In genomic region chr5:135950710-135951412, GRCm38 (mm10) we compare ENCODE assay signal across 13 mouse cellular contexts. TPM values are rescaled to one million over a fixed set of nuclear protein-coding genes. Genes with fewer than 3 reads are reported as not detected.
A peak's percentile ranks its signal among the peaks of the same experiment; 100 is the strongest.
DNase-seq lines count a peak whose midpoint lies in the region; ATAC-seq and TF ChIP-seq lines count a peak whose summit lies in the region.
"Had no signal": no experiment of that assay in that cellular context is flagged by ENCODE, and none has a peak within 500 bp of the region (broad histone marks: within the 10 kb centered on the region; RNA-seq: fewer than 3 reads in every experiment).

No protein-coding gene starts in this region.

- no peak overlapping the region for H3K9ac ChIP-seq in intestine, postnatal 0 days (ENCODE audit: low read depth, low read length)
- H3K9ac ChIP-seq in stomach, postnatal 0 days (ENCODE audit: low read length) = no peak overlapping the region
- no peak overlapping the region for H3K9ac ChIP-seq in midbrain, embryonic 16.5 days (ENCODE audit: low read depth, low read length)
- H3K9ac ChIP-seq: embryonic facial prominence, embryonic 13.5 days had no signal

- H3K4me2 ChIP-seq in intestine, postnatal 0 days (replicated peaks; ENCODE audit: low read depth) = no peak overlapping the region
- H3K4me2 ChIP-seq in stomach, postnatal 0 days (replicated peaks; ENCODE audit: low read depth) = no peak overlapping the region
- H3K4me2 ChIP-seq in midbrain, embryonic 16.5 days (ENCODE audit: low read length) = no peak overlapping the region
- H3K4me2 ChIP-seq: embryonic facial prominence, embryonic 13.5 days had no signal

- no peaks in the 10 kb centered on the region for H3K9me3 ChIP-seq in intestine, postnatal 0 days (ENCODE audit: control insufficient read depth)
- no peaks in the 10 kb centered on the region for H3K9me3 ChIP-seq in stomach, postnatal 0 days (ENCODE audit: control insufficient read depth, low read length)
- H3K9me3 ChIP-seq in midbrain, embryonic 16.5 days (replicated peaks; ENCODE audit: control insufficient read depth, low read length, poor library complexity, severe bottlenecking) = no peaks in the 10 kb centered on the region
- H3K9me3 ChIP-seq: embryonic facial prominence, embryonic 13.5 days had no signal

- no peaks in the 10 kb centered on the region for H3K27me3 ChIP-seq in intestine, postnatal 0 days (replicated peaks; ENCODE audit: control insufficient read depth, insufficient read depth, low read length)
- H3K27me3 ChIP-seq in stomach, postnatal 0 days (ENCODE audit: control insufficient read depth, insufficient read depth, low read length) = no peaks in the 10 kb centered on the region
- no peaks in the 10 kb centered on the region for H3K27me3 ChIP-seq in midbrain, embryonic 16.5 days (ENCODE audit: control insufficient read depth, insufficient read depth, low read depth, low read length)
- H3K27me3 ChIP-seq: embryonic facial prominence, embryonic 13.5 days had no signal

- H3K4me3 ChIP-seq in intestine, postnatal 0 days (ENCODE audit: low read depth, low read length) = no peak overlapping the region
- H3K4me3 ChIP-seq in stomach, postnatal 0 days (ENCODE audit: low read depth, low read length) = no peak overlapping the region
- no peak overlapping the region for H3K4me3 ChIP-seq in midbrain, embryonic 16.5 days (ENCODE audit: low read depth, low read length)
- H3K4me3 ChIP-seq: embryonic facial prominence, embryonic 13.5 days had no signal

- no peaks in the 10 kb centered on the region for H3K36me3 ChIP-seq in intestine, postnatal 0 days (ENCODE audit: control insufficient read depth, insufficient read depth)
- no peaks in the 10 kb centered on the region for H3K36me3 ChIP-seq in stomach, postnatal 0 days (ENCODE audit: control insufficient read depth, insufficient read depth, low read length)
- no peaks in the 10 kb centered on the region for H3K36me3 ChIP-seq in midbrain, embryonic 16.5 days (ENCODE audit: control insufficient read depth, insufficient read depth, low read length)
- H3K36me3 ChIP-seq: embryonic facial prominence, embryonic 13.5 days had no signal

- WGBS in intestine, postnatal 0 days = 66% methylated on average over 11 of the region's 11 CpGs
- WGBS in stomach, postnatal 0 days = 67% methylated on average over 11 of the region's 11 CpGs
- WGBS in midbrain, embryonic 16.5 days = 90% methylated on average over 11 of the region's 11 CpGs

- DNase-seq in retina, postnatal 1 day = peak; percentile 60
- DNase-seq in retina, embryonic 14.5 days (ENCODE audit: low spot score) = no peak
- peak; percentile 56 to 74 for DNase-seq in adrenal gland, postnatal 36 days
- peak; percentile 56 for DNase-seq in stomach, postnatal 0 days (ENCODE audit: low spot score)
- no peak for DNase-seq in gastrocnemius, postnatal 25 days
- DNase-seq: heart, adult 18-20 months; kidney, postnatal 14 days had no signal

- no peak for TF ChIP-seq CTCF in intestine, postnatal 0 days (IDR thresholded peaks at IDR 0.05; ENCODE audit: low read depth)
- TF ChIP-seq CTCF in stomach, postnatal 0 days (IDR thresholded peaks at IDR 0.05; ENCODE audit: low read depth) = no peak

- no peaks in the 10 kb centered on the region for H3K4me1 ChIP-seq in intestine, postnatal 0 days (replicated peaks; ENCODE audit: control insufficient read depth, insufficient read depth, low read length)
- H3K4me1 ChIP-seq in stomach, postnatal 0 days (replicated peaks; ENCODE audit: control insufficient read depth, insufficient read depth) = no peaks in the 10 kb centered on the region
- H3K4me1 ChIP-seq in midbrain, embryonic 16.5 days (ENCODE audit: control insufficient read depth, insufficient read depth, low read length) = peaks cover 2% of the 10 kb centered on the region; the same call in 1 of the 2 replicates

- H3K27ac ChIP-seq in intestine, postnatal 0 days (ENCODE audit: low read depth, low read length) = no peak overlapping the region; the same call in 1 of the 2 replicates
- H3K27ac ChIP-seq in stomach, postnatal 0 days (replicated peaks) = no peak overlapping the region
- no peak overlapping the region for H3K27ac ChIP-seq in midbrain, embryonic 16.5 days (ENCODE audit: low read length)
- H3K27ac ChIP-seq: embryonic facial prominence, embryonic 13.5 days had no signal

- ATAC-seq in intestine, postnatal 0 days = peak; percentile 39
- ATAC-seq in stomach, postnatal 0 days (ENCODE audit: low FRiP score, low TSS enrichment) = peak; percentile 63
- ATAC-seq in midbrain, embryonic 16.5 days = no peak
- ATAC-seq: activated CD4-positive, CD25-positive, alpha-beta regulatory T cell, adult 4 months had no signal

- no peak for TF ChIP-seq EP300 in stomach, postnatal 0 days (optimal IDR thresholded peaks at IDR 0.05)

RNA-seq across cellular contexts. Expression of gene Ywhag, which starts 16.4 kb away (rescaled TPM):
- 100 to 1,000 TPM; 499 to 690 TPM for total RNA-seq in adrenal gland, postnatal 36 days (2021)
- 57.1 and 61.8 TPM in 2 replicates for polyA plus RNA-seq in intestine, postnatal 0 days (2015; fragmentation: Nextera tagmentation; extraction: Ambion mirVana)
- polyA plus RNA-seq in stomach, postnatal 0 days (2015; fragmentation: Nextera tagmentation; extraction: Ambion mirVana) = 86.0 and 89.2 TPM in 2 replicates
- 1,035 and 1,054 TPM in 2 replicates for polyA plus RNA-seq in midbrain, embryonic 16.5 days (2015; fragmentation: Nextera tagmentation; extraction: Ambion mirVana)
- total RNA-seq in gastrocnemius, postnatal 25 days (2021) = 100 to 1,000 TPM; 282 to 288 TPM

RNA-seq across cellular contexts. Expression of gene Ssc4d, which starts 23.5 kb away (rescaled TPM):
- 1 to 10 TPM; 2.3 to 3.3 TPM for total RNA-seq in adrenal gland, postnatal 36 days (2021)
- polyA plus RNA-seq in intestine, postnatal 0 days (2015; fragmentation: Nextera tagmentation; extraction: Ambion mirVana) = 2.2 and 2.4 TPM in 2 replicates
- 1.7 and 2.2 TPM in 2 replicates for polyA plus RNA-seq in stomach, postnatal 0 days (2015; fragmentation: Nextera tagmentation; extraction: Ambion mirVana)
- 1.8 and 1.9 TPM in 2 replicates for polyA plus RNA-seq in midbrain, embryonic 16.5 days (2015; fragmentation: Nextera tagmentation; extraction: Ambion mirVana)
- total RNA-seq in gastrocnemius, postnatal 25 days (2021) = 1 to 10 TPM in 1 of 2 experiments, under 1 TPM in 1; 0.67 to 1.2 TPM

RNA-seq across cellular contexts. Expression of gene Zp3, which starts 29.0 kb away (rescaled TPM):
- not detected for total RNA-seq in adrenal gland, postnatal 36 days (2021)
- polyA plus RNA-seq in intestine, postnatal 0 days (2015; fragmentation: Nextera tagmentation; extraction: Ambion mirVana) = not detected in 2 replicates
- polyA plus RNA-seq in stomach, postnatal 0 days (2015; fragmentation: Nextera tagmentation; extraction: Ambion mirVana) = 0.07 TPM in 1 of 2 replicates, not detected in the other
- polyA plus RNA-seq in midbrain, embryonic 16.5 days (2015; fragmentation: Nextera tagmentation; extraction: Ambion mirVana) = 0.23 TPM in 1 of 2 replicates, not detected in the other
- not detected for total RNA-seq in gastrocnemius, postnatal 25 days (2021)
- total RNA-seq: heart, adult 18-20 months had no signal
- polyA plus RNA-seq: activated CD4-positive, CD25-positive, alpha-beta regulatory T cell, adult 4 months; embryonic facial prominence, embryonic 13.5 days; limb, embryonic 11.5 days; small intestine, adult 2 months had no signal

RNA-seq across cellular contexts. Expression of gene Dtx2, which starts 43.7 kb away (rescaled TPM):
- 10 to 100 TPM; 13.3 to 17.1 TPM for total RNA-seq in adrenal gland, postnatal 36 days (2021)
- polyA plus RNA-seq in intestine, postnatal 0 days (2015; fragmentation: Nextera tagmentation; extraction: Ambion mirVana) = 10.5 TPM in 2 replicates
- polyA plus RNA-seq in stomach, postnatal 0 days (2015; fragmentation: Nextera tagmentation; extraction: Ambion mirVana) = 13.5 and 16.2 TPM in 2 replicates
- polyA plus RNA-seq in midbrain, embryonic 16.5 days (2015; fragmentation: Nextera tagmentation; extraction: Ambion mirVana) = 24.0 and 26.1 TPM in 2 replicates
- total RNA-seq in gastrocnemius, postnatal 25 days (2021) = 1 to 10 TPM; 5.9 to 7.3 TPM

Comparison
In these comparisons a context has a peak if more than half of its experiments do, and no peak if none do; other contexts are left out.
1. DNase-seq: peak in retina, postnatal 1 day (single experiment), adrenal gland, postnatal 36 days (2 of 2) and stomach, postnatal 0 days (single experiment); none in retina, embryonic 14.5 days (single experiment) and gastrocnemius, postnatal 25 days (single experiment).
2. RNA of gene Ywhag, which starts 16.4 kb away (polyA plus RNA-seq): 1,035 to 1,054 TPM in midbrain, embryonic 16.5 days; 86.0 to 89.2 TPM in stomach, postnatal 0 days and 57.1 to 61.8 TPM in intestine, postnatal 0 days; every median in the first group is over 10 times any median in the second.